Mouse (Mus musculus): ENCODE results near the gene Ipo4. TPM values are rescaled to one million over a fixed set of nuclear protein-coding genes. Genes with fewer than 3 reads are reported as not detected.

Gene Ipo4
- total RNA-seq, 2 experiments from 2014 or later, result 62.1 to 66.9 TPM

Other genes with a start within 250 kb of the Ipo4 start
- gene Dhrs4, start 157.2 kb downstream of the Ipo4 start, total RNA-seq (2021), result 10 to 100 TPM; 43.3 to 50.8 TPM
- under 1 TPM; 0.47 to 0.89 TPM for gene Carmil3, start 145.3 kb downstream of the Ipo4 start, total RNA-seq (2021)
- not detected for gene Cpne6, start 125.5 kb downstream of the Ipo4 start, total RNA-seq (2021)
- not detected for gene Nrl, start 111.0 kb downstream of the Ipo4 start, total RNA-seq (2021)
- 1 to 10 TPM; 4.2 to 4.5 TPM for gene Pck2, start 95.7 kb downstream of the Ipo4 start, total RNA-seq (2021)
- 100 to 1,000 TPM; 102 to 123 TPM for gene Dcaf11, start 76.0 kb downstream of the Ipo4 start, total RNA-seq (2021)
- not detected for gene A730061H03Rik, start 75.6 kb downstream of the Ipo4 start, total RNA-seq (2021)
- 100 to 1,000 TPM; 296 to 299 TPM for gene Fitm1, start 60.3 kb downstream of the Ipo4 start, total RNA-seq (2021)
- gene Psme1, start 57.8 kb downstream of the Ipo4 start, total RNA-seq (2021), result 10 to 100 TPM; 67.4 to 69.7 TPM
- gene Emc9, start 50.7 kb downstream of the Ipo4 start, total RNA-seq (2021), result 10 to 100 TPM; 29.6 to 34.6 TPM
- gene Psme2, start 44.8 kb downstream of the Ipo4 start, total RNA-seq (2021), result 10 to 100 TPM; 55.2 to 59.5 TPM
- 10 to 100 TPM; 18.8 to 19.6 TPM for gene Rnf31, start 44.2 kb downstream of the Ipo4 start, total RNA-seq (2021)
- gene Irf9, start 32.4 kb downstream of the Ipo4 start, total RNA-seq (2021), result 1 to 10 TPM; 4.1 to 4.6 TPM
- gene Rec8, start 17.9 kb downstream of the Ipo4 start, total RNA-seq (2021), result not detected
- gene Gm49378, start 1.9 kb upstream of the Ipo4 start, total RNA-seq (2021), result 1 to 10 TPM in 1 of 2 experiments, not detected in 1; 1.0 TPM
- gene Tm9sf1, start 7.8 kb upstream of the Ipo4 start, total RNA-seq (2021), result 10 to 100 TPM; 15.0 to 15.2 TPM
- gene Tssk4, start 14.2 kb upstream of the Ipo4 start, total RNA-seq (2021), result under 1 TPM in 1 of 2 experiments, not detected in 1; 0.23 TPM
- 10 to 100 TPM; 14.2 to 16.8 TPM for gene Mdp1, start 24.6 kb upstream of the Ipo4 start, total RNA-seq (2021)
- gene Gmpr2, start 36.0 kb upstream of the Ipo4 start, total RNA-seq (2021), result 1 to 10 TPM; 1.9 to 2.6 TPM
- gene Nedd8, start 36.2 kb upstream of the Ipo4 start, total RNA-seq (2021), result 100 to 1,000 TPM; 174 to 184 TPM
- 10 to 100 TPM in 1 of 2 experiments, 1 to 10 TPM in 1; 9.4 to 10.8 TPM for gene Tinf2, start 45.9 kb upstream of the Ipo4 start, total RNA-seq (2021)
- not detected for gene Tgm1, start 78.0 kb upstream of the Ipo4 start, total RNA-seq (2021)
- 1 to 10 TPM; 8.9 to 9.4 TPM for gene Rabggta, start 86.3 kb upstream of the Ipo4 start, total RNA-seq (2021)
- 10 to 100 TPM; 27.3 to 35.9 TPM for gene Dhrs1, start 109.7 kb upstream of the Ipo4 start, total RNA-seq (2021)
- gene Nop9, start 109.7 kb upstream of the Ipo4 start, total RNA-seq (2021), result 10 to 100 TPM; 10.5 to 11.8 TPM
- gene Cideb, start 122.5 kb upstream of the Ipo4 start, total RNA-seq (2021), result not detected
- not detected for gene Ltb4r2, start 125.5 kb upstream of the Ipo4 start, total RNA-seq (2021)
- not detected for gene Ltb4r1, start 130.0 kb upstream of the Ipo4 start, total RNA-seq (2021)
- gene Adcy4, start 148.1 kb upstream of the Ipo4 start, total RNA-seq (2021), result 1 to 10 TPM; 5.3 to 6.5 TPM
- under 1 TPM; 0.59 to 0.67 TPM for gene Ripk3, start 152.9 kb upstream of the Ipo4 start, total RNA-seq (2021)
- 1 to 10 TPM; 3.3 TPM for gene Nfatc4, start 187.2 kb upstream of the Ipo4 start, total RNA-seq (2021)
- gene Nynrin, start 218.1 kb upstream of the Ipo4 start, total RNA-seq (2021), result 1 to 10 TPM; 2.1 to 2.7 TPM
- not detected for gene Cbln3, start 248.4 kb upstream of the Ipo4 start, total RNA-seq (2021)
- 1 to 10 TPM; 6.0 to 7.5 TPM for gene Khnyn, start 249.0 kb upstream of the Ipo4 start, total RNA-seq (2021)